Mouse (Mus musculus) olfactory bulb, adult 2 months (tissue): ENCODE measurements around the gene Mgrn1.

ENCODE experiments used
- CTCF ChIP-seq: fragments of 200-500 bp; IDR thresholded peaks from 2 replicates; pipeline ENCODE4 v1.5.1; 2012; ENCODE audit warnings: low read depth, mild to moderate bottlenecking, low read length, moderate library complexity; ENCODE audit not compliant: insufficient read depth
- POLR2A ChIP-seq: fragments of 200-500 bp; IDR thresholded peaks from 2 replicates; pipeline ENCODE4 v1.6.1; 2012; ENCODE audit warnings: mild to moderate bottlenecking, low read depth, low read length, moderate library complexity; ENCODE audit not compliant: insufficient read depth

DNA sequence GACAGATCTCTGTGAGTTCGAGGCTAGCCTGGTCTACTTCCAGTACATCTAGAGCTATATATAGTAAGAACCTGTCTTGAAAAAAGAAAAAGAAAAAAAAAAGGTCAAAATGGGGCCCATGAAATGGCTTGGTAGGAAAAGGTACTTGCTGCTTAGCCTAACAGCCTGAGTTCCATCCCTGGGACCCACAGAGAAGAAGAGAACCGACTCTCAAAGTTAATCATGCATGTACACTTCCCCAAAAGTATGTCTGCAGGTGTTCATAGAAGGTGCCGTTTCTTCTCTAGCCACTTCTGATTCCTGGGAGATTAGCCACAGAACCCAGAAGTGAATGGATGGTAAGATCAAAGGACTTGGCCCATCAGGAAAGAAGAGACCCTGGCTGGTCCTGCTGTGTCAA is 82.4 kb downstream of the Mgrn1 start:
- no peak for TF ChIP-seq CTCF
- TF ChIP-seq POLR2A = no peak
